Mouse (Mus musculus) forebrain, embryonic 14.5 days (tissue): ENCODE results near the gene Eef2. TPM values are rescaled to one million over a fixed set of nuclear protein-coding genes. Genes with fewer than 3 reads are reported as not detected.
"Not testable (repeated sequence)": the region's sequence is repeated elsewhere in the genome, so short reads cannot be mapped to it uniquely, and the experiment has no call there.

Experiments
- ATAC-seq: fragments of 200-750 bp; cut with Nextera tagmentation; 2 replicates; pipeline ENCODE4 v1.8.0; 2017; ENCODE audit warnings: mild to moderate bottlenecking, moderate library complexity
- DNase-seq: peaks from one replicate; pipeline ENCODE4 v3.0.0-alpha.2; 2015; ENCODE audit warnings: low spot score
- H3K27ac ChIP-seq: fragments of 300-500 bp; sonication (generic); 2 replicates; pipeline ENCODE4 v1.5.1; 2014; ENCODE audit warnings: low read depth, mild to moderate bottlenecking, control low read depth, low read length, moderate library complexity
- H3K27me3 ChIP-seq: fragments of 300-500 bp; sonication (generic); replicated peaks from 2 replicates; pipeline ENCODE4 v1.6.1; 2014; ENCODE audit warnings: low read length, control low read depth, mixed read lengths; ENCODE audit not compliant: control insufficient read depth, insufficient read depth
- H3K36me3 ChIP-seq: fragments of 300-500 bp; sonication (generic); 2 replicates; pipeline ENCODE4 v1.6.1; 2014; ENCODE audit warnings: low read length, control low read depth; ENCODE audit not compliant: control insufficient read depth, insufficient read depth
- H3K4me1 ChIP-seq: fragments of 300-500 bp; sonication (generic); 2 replicates; pipeline ENCODE4 v1.6.1; 2014; ENCODE audit warnings: antibody characterized with exemption, low read length, control low read depth; ENCODE audit not compliant: control insufficient read depth, insufficient read depth
- H3K4me2 ChIP-seq: fragments of 300-500 bp; sonication (generic); 2 replicates; pipeline ENCODE4 v1.6.1; 2014; ENCODE audit warnings: mild to moderate bottlenecking, control low read depth, low read length
- H3K4me3 ChIP-seq: fragments of 300-500 bp; sonication (generic); 2 replicates; pipeline ENCODE4 v1.5.1; 2014; ENCODE audit warnings: low read depth, low read length, control low read depth
- H3K9ac ChIP-seq: fragments of 300-500 bp; sonication (generic); 2 replicates; pipeline ENCODE4 v1.6.1; 2014; ENCODE audit warnings: mild to moderate bottlenecking, low read length, control low read depth, moderate library complexity
- H3K9me3 ChIP-seq: fragments of 300-500 bp; sonication (generic); replicated peaks from 2 replicates; pipeline ENCODE4 v1.6.1; 2016; ENCODE audit warnings: low read length, control low read depth, mixed read lengths; ENCODE audit not compliant: control insufficient read depth
- WGBS: fragments of 180-500 bp; shearing (Covaris S2); extraction: QIAGEN DNeasy Blood & Tissue Kit; methylation state at CpG from one replicate; pipeline ENCODE4 v1.1.7; 2014; 5-methylcytosine and 5-hydroxymethylcytosine counted together
- polyA plus RNA-seq: library from polyadenylated mRNA; unstranded; fragments of >200 nt; fragmentation: Nextera tagmentation; extraction: Ambion mirVana; gene quantifications from 2 replicates; pipeline ENCODE4 v1.2.1, GENCODE M21; 2014

Eef2 gene
- polyA plus RNA-seq, 1 experiment from 2014 or later = 520 TPM

- H3K9me3 ChIP-seq, H3K4me1 ChIP-seq, H3K27me3 ChIP-seq, H3K4me2 ChIP-seq, H3K4me3 ChIP-seq, H3K9ac ChIP-seq, ATAC-seq, H3K27ac ChIP-seq: not testable (repeated sequence)
- H3K36me3 ChIP-seq = peaks cover 71% of the 10 kb centered on the region
- DNase-seq = peak; percentile 25
- WGBS = 15% methylated on average over 1 of the region's 1 CpGs
Observed at GRCm38 (mm10) chr10:81217267-81217666, 40.8 kb downstream of the Eef2 start.

DNA sequence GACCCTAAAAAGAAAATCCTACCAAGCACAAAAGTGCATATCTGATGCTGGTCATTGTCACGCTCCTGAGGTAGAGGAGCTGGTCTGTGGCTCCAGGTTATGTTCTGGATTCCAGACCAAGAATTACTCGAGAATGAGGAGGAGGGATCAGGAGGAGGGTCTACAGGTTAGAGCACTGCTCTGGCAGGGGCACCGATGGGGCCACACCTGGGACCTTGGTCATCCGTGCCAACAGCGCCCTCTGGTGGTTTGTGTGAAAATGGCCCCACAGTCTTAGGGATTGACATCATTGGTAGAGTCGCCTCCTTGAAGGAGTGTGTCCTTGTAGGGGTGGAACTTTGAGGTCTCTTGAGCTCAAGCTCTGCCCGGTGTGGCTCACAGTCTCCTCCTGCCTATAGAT is 41.5 kb downstream of the Eef2 start:
- WGBS = 41% methylated on average over 7 of the region's 7 CpGs
- no peak overlapping the region for H3K4me3 ChIP-seq
- no peak overlapping the region for H3K27ac ChIP-seq
- peaks cover 70% of the 10 kb centered on the region for H3K36me3 ChIP-seq
- H3K27me3 ChIP-seq = no peaks in the 10 kb centered on the region
- no peak overlapping the region for H3K9ac ChIP-seq
- DNase-seq (peak; percentile 49), ATAC-seq (0 out of 2 replicates have a peak, but pooled peaks have one; percentile 23)
- no peaks in the 10 kb centered on the region for H3K4me1 ChIP-seq
- no peaks in the 10 kb centered on the region for H3K9me3 ChIP-seq
- H3K4me2 ChIP-seq = no peak overlapping the region

- no peak for ATAC-seq
- H3K9me3 ChIP-seq = no peaks in the 10 kb centered on the region
- H3K27me3 ChIP-seq = no peaks in the 10 kb centered on the region
- 89% methylated on average over 5 of the region's 5 CpGs for WGBS
- no peaks in the 10 kb centered on the region for H3K4me1 ChIP-seq
- peaks cover 64% of the 10 kb centered on the region for H3K36me3 ChIP-seq
- H3K4me2 ChIP-seq = no peak overlapping the region
- no peak for DNase-seq
- H3K4me3 ChIP-seq = no peak overlapping the region
- H3K9ac ChIP-seq = no peak overlapping the region
- H3K27ac ChIP-seq = no peak overlapping the region
Observed at GRCm38 (mm10) chr10:81221402-81222015, 45.1 kb downstream of the Eef2 start.

GRCm38 (mm10) chr10:81223731-81224130 is 47.3 kb downstream of the Eef2 start:
- H3K9ac ChIP-seq, ATAC-seq, H3K27ac ChIP-seq, H3K9me3 ChIP-seq, H3K4me3 ChIP-seq, H3K4me2 ChIP-seq, H3K4me1 ChIP-seq, H3K27me3 ChIP-seq, DNase-seq: not testable (repeated sequence)
- WGBS = 56% methylated on average over 2 of the region's 2 CpGs
- peaks cover 50% of the 10 kb centered on the region for H3K36me3 ChIP-seq

DNA sequence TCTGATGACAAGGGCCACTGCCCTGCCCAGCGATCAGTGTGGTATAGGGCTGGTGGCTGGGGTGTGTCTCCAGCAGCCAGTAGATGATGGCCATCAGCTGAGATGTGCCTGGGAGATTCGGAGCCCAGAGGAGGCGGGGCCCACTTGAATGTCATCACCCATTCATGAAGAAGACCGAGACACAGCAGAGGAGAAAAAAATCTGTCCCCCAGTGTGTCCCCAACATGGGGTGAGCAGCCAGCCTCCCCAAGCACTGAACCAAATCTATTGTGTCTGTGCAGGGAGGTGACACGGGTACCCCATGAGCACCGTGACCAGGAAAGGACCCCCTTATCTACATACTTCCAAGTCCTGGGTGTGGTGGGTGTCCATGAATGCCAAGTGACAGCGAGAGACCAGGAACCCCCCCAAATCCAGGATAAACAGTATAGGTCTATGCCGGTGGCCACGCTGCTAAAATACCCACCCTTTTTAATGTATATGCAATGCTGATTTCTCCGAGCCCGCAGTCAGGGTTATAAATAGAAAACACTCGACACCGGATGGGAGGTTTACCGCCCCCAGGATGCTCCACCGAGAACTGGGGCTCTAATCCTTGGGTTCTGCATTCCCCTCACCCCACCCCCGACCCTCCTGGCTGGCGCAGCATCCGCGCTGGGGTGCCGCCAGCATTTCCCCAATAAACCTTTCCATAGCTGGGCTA is 53.5 kb downstream of the Eef2 start:
- Histone ChIP-seq H3K4me1 (peaks cover 17% of the 10 kb centered on the region; the same call in 1 of the 2 replicates), H3K4me2 (peak overlapping the region; percentile 76), H3K36me3 (peaks cover 5% of the 10 kb centered on the region; the same call in 1 of the 2 replicates), H3K9ac (peak overlapping the region; percentile 91), H3K27ac (peak overlapping the region; percentile 92), H3K4me3 (peak overlapping the region; percentile 64), H3K27me3 (no peaks in the 10 kb centered on the region), H3K9me3 (no peaks in the 10 kb centered on the region)
- 12% methylated on average over 20 of the region's 20 CpGs for WGBS
- peak; percentile 37 for DNase-seq
- peak; percentile 14; the same call in 1 of the 2 replicates for ATAC-seq

DNA sequence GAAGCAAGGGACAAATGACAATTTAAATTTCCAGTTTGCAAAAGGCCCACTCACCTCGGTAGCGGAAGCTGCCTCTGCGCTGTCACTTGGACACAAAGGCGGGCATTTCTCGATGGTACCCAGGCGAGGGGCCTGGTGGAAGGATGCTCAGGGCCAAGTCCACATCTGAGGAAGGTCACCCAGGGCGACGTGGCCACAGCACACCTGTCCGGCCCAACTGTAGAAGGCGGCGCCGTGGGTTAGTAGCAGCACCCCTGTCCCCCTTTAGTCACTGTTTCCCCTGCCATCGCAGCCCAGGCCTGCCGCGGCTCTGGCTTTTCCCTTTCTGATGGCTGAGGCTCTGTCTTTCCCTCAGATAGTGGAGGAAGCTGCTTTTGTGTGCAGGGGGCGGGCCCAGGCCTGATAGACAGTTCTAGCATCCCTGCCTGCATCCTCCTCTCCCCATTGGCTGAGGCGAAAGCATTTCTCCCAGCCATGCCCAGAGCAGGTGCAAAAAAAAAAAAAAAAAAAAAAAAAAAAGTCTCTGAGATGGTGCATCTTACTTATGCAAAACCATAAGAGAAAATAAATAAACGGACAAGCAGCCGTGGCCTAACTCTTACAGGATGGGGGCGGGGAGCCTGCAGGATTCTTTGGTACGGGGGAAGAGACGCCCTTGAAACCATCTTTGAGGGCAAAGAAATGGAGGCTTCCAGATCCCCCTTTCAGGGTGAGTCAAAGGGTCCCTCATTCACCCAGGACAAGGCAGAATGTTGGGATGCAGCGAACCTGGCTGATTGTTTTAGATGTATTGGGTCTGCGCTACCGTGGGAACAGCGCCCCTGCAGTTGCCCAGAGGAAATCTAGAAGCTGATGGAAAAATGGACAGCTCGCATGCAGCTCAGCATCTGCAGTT is 54.3 kb downstream of the Eef2 start, which contains the start of gene Atcay:
TSS of gene Atcay (minus strand) at position 396 of the 895 bp plus-strand sequence.
- Histone ChIP-seq H3K27ac (peak within 1 kb of the TSS; percentile 92), H3K36me3 (peaks cover 3% of the 10 kb centered on the region; the same call in 1 of the 2 replicates), H3K27me3 (no peaks in the 10 kb centered on the region), H3K9ac (peak within 1 kb of the TSS; percentile 91), H3K9me3 (no peaks in the 10 kb centered on the region), H3K4me1 (peaks cover 17% of the 10 kb centered on the region; the same call in 1 of the 2 replicates), H3K4me2 (peak within 1 kb of the TSS; percentile 76), H3K4me3 (peak within 1 kb of the TSS; percentile 64)
- DNase-seq (peak; percentile 95), ATAC-seq (peak; percentile 92)
- WGBS = 4% methylated on average over 27 of the region's 27 CpGs

GRCm38 (mm10) chr10:81231436-81231835 is 55.0 kb downstream of the Eef2 start:
- Histone ChIP-seq H3K4me1 (peaks cover 17% of the 10 kb centered on the region; the same call in 1 of the 2 replicates), H3K27me3 (no peaks in the 10 kb centered on the region), H3K9me3 (no peaks in the 10 kb centered on the region), H3K27ac (peak overlapping the region; percentile 92; the same call in 1 of the 2 replicates), H3K36me3 (no peaks in the 10 kb centered on the region), H3K4me2 (peak overlapping the region; percentile 76), H3K9ac (peak overlapping the region; percentile 91; the same call in 1 of the 2 replicates), H3K4me3 (0 out of 2 replicates have a peak overlapping the region, but pooled peaks have one; percentile 64)
- ATAC-seq = no peak
- 46% methylated on average over 7 of the region's 7 CpGs for WGBS
- DNase-seq = no peak
